Mouse (Mus musculus): ENCODE data around the gene Rab3ip. TPM values are rescaled to one million over a fixed set of nuclear protein-coding genes. Genes with fewer than 3 reads are reported as not detected.

Rab3ip gene
- polyA plus RNA-seq, 1 experiment from 2014 or later, result 38.2 TPM

DNA sequence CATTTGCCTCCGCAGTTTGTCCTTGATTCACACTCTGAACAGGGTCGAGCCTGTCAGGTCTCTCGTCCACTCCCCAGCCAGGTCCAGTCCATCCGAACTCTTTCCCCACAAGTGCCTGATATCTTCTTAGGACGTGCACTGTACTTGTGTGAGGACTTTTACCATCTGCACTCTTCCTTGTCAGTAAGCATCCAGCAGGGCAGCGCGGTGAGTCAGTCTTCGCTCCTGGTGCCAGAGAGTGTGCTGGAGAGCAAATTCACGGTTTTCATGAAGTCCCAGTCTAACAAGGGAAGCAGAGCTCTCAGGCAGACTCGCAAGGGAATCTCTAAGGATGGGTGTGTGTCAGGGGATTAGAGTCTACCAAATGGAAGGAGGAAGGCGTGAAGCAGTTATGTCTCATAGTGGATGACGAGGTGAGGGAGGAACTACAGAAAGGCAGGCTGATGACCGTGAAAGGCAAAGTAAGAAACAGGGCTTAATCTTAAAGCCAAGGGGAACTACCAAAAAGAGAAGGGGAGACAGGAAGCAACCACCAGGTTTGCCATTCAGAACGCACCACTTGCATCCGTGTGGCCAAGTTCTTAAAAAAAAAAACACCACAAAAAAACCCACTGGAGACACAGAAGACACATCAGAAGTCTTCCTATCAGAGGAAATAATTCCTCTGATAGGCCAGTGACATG lies 18.9 kb downstream of the Rab3ip start:
- peaks cover 48% of the 10 kb centered on the region for H3K36me3 ChIP-seq
- 89% methylated on average over 15 of the region's 15 CpGs for WGBS
- H3K27me3 ChIP-seq, result no peaks in the 10 kb centered on the region
- no peak overlapping the region for H3K4me3 ChIP-seq
- no peaks in the 10 kb centered on the region for H3K4me1 ChIP-seq
- no peak for ATAC-seq (ENCODE audit: insufficient number of reproducible peaks, insufficient read depth, low FRiP score, low TSS enrichment, low read depth)
- no peak overlapping the region for H3K9ac ChIP-seq
- no peak overlapping the region for H3K4me2 ChIP-seq
- H3K9me3 ChIP-seq, result no peaks in the 10 kb centered on the region
- H3K27ac ChIP-seq, result no peak overlapping the region

DNA sequence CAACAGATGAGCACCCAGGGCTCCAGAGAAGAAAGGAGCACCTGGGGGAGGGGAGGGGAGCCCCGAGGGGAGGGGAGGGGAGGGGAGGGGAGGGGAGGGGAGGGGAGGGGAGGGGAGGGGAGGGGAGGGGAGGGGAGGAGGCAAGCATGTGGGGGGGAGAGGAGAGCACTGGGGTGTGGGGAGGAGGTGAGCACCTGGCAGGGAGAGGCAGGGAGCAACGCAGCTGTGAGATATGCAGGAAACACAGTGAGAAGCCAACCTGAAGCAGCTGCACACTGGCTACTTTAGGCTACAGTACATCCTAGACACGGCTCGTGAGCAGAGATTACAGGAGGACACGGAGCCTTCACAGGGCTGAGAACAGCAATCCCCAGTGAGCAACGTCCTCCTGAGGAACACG lies 19.6 kb downstream of the Rab3ip start:
- no peak overlapping the region for H3K27ac ChIP-seq
- H3K36me3 ChIP-seq, result peaks cover 43% of the 10 kb centered on the region
- 75% methylated on average over 6 of the region's 7 CpGs for WGBS

DNA sequence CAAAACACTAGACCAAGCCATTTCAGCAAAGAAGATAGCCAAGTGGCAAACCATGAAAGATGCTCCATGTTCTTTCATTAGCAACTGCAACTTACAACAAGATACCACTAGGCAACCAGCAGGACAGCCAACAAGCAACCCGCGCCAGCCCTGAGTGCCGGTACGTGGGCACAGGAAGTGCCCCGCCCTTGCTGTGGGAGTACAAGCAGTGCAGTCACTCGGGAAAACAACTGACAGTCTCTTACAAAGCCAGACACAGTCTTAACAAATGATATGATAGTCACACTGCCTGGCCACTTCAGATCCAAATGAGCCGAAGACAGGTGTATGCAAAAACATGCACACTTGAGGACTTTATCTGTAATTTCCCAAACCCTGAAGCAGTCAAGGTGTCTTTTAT lies 20.1 kb downstream of the Rab3ip start:
- no peak overlapping the region for H3K4me3 ChIP-seq
- ATAC-seq (ENCODE audit: insufficient number of reproducible peaks, insufficient read depth, low FRiP score, low TSS enrichment, low read depth), result no peak
- H3K4me2 ChIP-seq, result no peak overlapping the region
- H3K9me3 ChIP-seq, result no peaks in the 10 kb centered on the region
- no peak overlapping the region for H3K9ac ChIP-seq
- no peaks in the 10 kb centered on the region for H3K4me1 ChIP-seq
- H3K27me3 ChIP-seq, result no peaks in the 10 kb centered on the region
- H3K36me3 ChIP-seq, result peaks cover 43% of the 10 kb centered on the region
- WGBS, result 71% methylated on average over 7 of the region's 7 CpGs
- H3K27ac ChIP-seq, result no peak overlapping the region

More for the DNA sequence above, 19.6 kb downstream of the Rab3ip start:
- no peaks in the 10 kb centered on the region for H3K9me3 ChIP-seq
- H3K27me3 ChIP-seq, result no peaks in the 10 kb centered on the region
- no peak for ATAC-seq (ENCODE audit: insufficient number of reproducible peaks, insufficient read depth, low FRiP score, low TSS enrichment, low read depth)
- H3K4me2 ChIP-seq, result no peak overlapping the region
- no peak overlapping the region for H3K9ac ChIP-seq
- H3K4me3 ChIP-seq, result no peak overlapping the region
- no peaks in the 10 kb centered on the region for H3K4me1 ChIP-seq

DNA sequence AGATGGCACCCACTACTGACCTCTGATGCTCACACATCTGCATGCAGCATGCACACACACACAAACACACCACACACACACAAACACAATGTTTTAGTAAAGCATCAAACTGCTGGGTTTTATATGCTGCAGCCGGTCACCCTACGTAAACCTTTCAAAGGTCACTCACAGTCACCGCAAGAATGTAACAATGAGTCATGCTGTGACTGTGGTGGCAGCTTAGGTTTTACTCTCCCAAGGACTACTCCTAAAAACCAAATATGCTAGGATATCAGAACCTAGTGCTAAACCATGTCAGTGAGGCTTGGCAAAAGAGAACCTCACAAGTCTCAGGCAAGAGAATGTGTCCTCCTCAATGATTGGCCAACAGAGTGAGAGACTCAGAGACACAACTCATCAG lies 21.7 kb downstream of the Rab3ip start:
- Histone ChIP-seq H3K4me2 (no peak overlapping the region), H3K9me3 (no peaks in the 10 kb centered on the region), H3K27ac (no peak overlapping the region), H3K9ac (no peak overlapping the region), H3K4me3 (no peak overlapping the region), H3K4me1 (no peaks in the 10 kb centered on the region), H3K36me3 (peaks cover 41% of the 10 kb centered on the region), H3K27me3 (no peaks in the 10 kb centered on the region)
- 94% methylated on average over 3 of the region's 3 CpGs for WGBS
- no peak for ATAC-seq (ENCODE audit: insufficient number of reproducible peaks, insufficient read depth, low FRiP score, low TSS enrichment, low read depth)

DNA sequence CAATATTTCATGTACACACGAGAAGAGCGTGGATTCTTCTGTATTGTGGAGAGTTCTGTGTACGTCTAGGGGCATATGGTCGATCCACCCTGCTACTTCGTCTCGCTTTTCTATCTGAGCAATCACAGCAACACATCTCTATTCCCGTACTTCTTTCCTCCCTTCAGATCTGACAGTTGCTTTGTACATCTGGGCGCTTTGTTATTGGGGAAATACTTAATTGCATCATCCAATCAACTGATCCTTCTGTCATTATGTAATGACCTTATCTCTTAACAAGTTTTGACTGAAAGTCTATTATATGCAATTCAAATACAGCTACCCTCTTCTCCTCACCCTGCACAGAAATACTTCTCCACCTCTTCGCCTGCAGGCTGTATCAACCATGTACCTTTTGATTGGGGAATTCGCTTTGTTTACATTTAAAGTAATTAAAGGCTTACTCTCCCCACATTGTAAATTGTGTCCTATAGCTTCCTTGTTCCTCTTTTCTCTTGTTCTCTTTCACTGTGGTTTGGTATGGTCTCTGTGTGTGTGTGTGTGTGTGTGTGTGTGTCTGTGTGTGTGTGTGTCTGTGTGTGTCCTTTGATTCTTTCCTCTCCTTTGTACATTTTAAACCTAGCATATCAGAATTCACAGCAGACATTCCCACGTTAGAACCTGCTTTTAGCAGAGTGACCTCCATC lies 24.0 kb downstream of the Rab3ip start:
- H3K4me1 ChIP-seq, result no peaks in the 10 kb centered on the region
- no peak for ATAC-seq (ENCODE audit: insufficient number of reproducible peaks, insufficient read depth, low FRiP score, low TSS enrichment, low read depth)
- no peaks in the 10 kb centered on the region for H3K27me3 ChIP-seq
- peaks cover 40% of the 10 kb centered on the region for H3K36me3 ChIP-seq
- no peaks in the 10 kb centered on the region for H3K9me3 ChIP-seq
- no peak overlapping the region for H3K9ac ChIP-seq
- no peak overlapping the region for H3K27ac ChIP-seq
- no peak overlapping the region for H3K4me3 ChIP-seq
- H3K4me2 ChIP-seq, result no peak overlapping the region
- 70% methylated on average over 11 of the region's 11 CpGs for WGBS

DNA sequence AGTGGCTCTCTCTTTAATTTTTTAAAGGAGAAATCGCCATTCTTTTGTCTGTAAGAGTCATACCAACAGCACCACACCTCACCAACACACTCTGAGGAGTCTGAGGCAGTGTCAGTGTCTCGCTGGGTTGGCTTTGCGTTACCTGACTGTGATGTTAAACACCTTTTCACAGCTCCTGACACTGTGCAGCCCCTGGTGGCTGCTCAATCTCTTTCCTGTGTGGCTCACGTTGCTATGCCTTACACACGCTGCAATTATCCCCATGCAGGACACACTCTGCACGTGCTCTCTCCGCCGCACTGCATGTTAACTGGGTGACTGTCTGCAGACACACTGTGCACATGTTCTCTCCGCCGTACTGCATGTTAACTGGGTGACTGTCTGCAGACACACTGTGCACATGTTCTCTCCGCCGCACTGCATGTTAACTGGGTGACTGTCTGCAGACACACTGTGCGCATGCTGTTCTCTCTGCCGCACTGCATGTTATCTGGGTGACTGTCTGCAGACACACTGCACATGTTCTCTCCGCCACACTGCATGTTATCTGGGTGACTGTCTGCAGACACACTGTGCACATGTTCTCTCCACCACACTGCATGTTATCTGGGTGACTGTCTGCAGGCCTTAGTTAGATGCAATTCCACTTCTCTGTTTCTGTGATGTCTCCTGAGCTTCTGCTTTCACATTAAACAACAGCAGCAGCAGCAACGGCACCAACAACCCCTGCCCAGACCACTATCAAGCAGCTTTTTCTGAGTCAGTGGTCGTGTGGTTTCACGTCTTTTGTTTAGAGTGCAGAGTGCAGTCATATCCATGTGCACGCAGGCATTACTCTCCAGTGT lies 26.7 kb downstream of the Rab3ip start:
- 92% methylated on average over 19 of the region's 19 CpGs for WGBS
- no peak overlapping the region for H3K4me3 ChIP-seq
- no peak overlapping the region for H3K9ac ChIP-seq
- H3K27me3 ChIP-seq, result no peaks in the 10 kb centered on the region
- H3K27ac ChIP-seq, result no peak overlapping the region
- no peaks in the 10 kb centered on the region for H3K9me3 ChIP-seq
- H3K4me1 ChIP-seq, result no peaks in the 10 kb centered on the region
- ATAC-seq (ENCODE audit: insufficient number of reproducible peaks, insufficient read depth, low FRiP score, low TSS enrichment, low read depth), result no peak
- peaks cover 41% of the 10 kb centered on the region for H3K36me3 ChIP-seq
- H3K4me2 ChIP-seq, result no peak overlapping the region

DNA sequence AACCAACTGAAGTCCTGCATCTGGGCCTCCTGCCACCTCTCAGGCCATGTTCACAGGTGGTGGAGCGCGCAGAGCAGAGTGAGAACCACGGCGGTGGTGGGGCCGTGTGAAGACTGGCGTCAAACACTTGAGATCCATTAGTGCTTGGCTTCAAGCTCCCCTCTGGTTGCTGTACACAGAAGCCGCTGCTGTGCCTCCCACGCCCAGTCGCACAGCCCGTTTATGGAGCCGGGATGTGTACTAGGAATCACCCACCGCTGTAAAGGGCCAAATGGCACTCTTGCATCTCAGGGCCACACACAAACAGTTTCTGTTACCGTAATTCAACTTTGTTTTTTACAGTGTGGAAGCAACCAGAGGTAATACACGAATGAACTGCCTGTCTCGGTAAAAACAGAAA lies 28.4 kb downstream of the Rab3ip start:
- 91% methylated on average over 15 of the region's 15 CpGs for WGBS
- ATAC-seq (ENCODE audit: insufficient number of reproducible peaks, insufficient read depth, low FRiP score, low TSS enrichment, low read depth), result no peak
- Histone ChIP-seq H3K4me3 (no peak overlapping the region), H3K9me3 (no peaks in the 10 kb centered on the region), H3K27ac (no peak overlapping the region), H3K27me3 (no peaks in the 10 kb centered on the region), H3K4me1 (no peaks in the 10 kb centered on the region), H3K9ac (no peak overlapping the region), H3K4me2 (no peak overlapping the region), H3K36me3 (peaks cover 40% of the 10 kb centered on the region)

DNA sequence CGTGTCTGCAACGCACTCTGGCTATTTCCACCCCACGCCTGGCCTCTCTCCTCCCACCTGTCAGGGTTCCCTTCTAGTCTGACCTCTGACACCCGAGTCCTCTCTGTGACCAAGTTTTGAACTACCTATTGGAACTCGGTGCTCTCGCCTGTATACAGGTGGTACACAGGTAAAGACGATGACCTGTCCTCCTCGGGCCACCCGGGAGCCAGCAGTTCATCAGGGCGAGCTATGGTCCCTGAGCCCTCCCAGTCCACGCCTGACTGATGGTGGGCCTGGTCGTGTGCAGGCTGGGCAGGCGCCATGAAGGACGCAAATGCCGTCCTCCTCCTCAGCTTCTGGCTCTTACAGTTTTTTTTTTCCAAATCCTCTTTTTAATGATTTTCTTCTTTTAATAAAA lies 29.2 kb downstream of the Rab3ip start:
- WGBS, result 90% methylated on average over 15 of the region's 15 CpGs
- no peak for ATAC-seq (ENCODE audit: insufficient number of reproducible peaks, insufficient read depth, low FRiP score, low TSS enrichment, low read depth)
- H3K9me3 ChIP-seq, result no peaks in the 10 kb centered on the region
- peaks cover 39% of the 10 kb centered on the region for H3K36me3 ChIP-seq
- no peaks in the 10 kb centered on the region for H3K27me3 ChIP-seq
- no peak overlapping the region for H3K27ac ChIP-seq
- no peak overlapping the region for H3K4me3 ChIP-seq
- H3K9ac ChIP-seq, result no peak overlapping the region
- H3K4me2 ChIP-seq, result no peak overlapping the region
- no peaks in the 10 kb centered on the region for H3K4me1 ChIP-seq

DNA sequence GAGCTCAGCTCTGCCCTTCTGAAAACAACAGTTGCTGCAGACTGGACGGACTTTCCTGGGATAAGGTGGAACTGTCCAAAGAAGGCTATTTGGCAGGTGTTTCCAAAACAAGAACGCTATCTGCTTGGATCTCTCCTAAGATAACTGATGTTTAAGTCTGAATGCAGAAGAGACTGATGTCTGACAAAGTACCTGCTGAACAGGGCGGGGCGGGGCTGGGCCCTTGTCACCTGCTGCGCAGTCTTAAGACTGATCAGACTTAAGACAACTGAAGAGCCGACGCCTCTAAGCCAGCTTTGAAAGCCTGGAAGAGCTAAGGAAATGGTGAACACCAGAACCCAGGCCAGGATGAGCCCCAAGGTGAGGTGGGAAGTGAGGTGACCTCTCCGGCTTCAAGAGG lies 29.9 kb downstream of the Rab3ip start:
- WGBS, result 92% methylated on average over 8 of the region's 8 CpGs
- no peak for ATAC-seq (ENCODE audit: insufficient number of reproducible peaks, insufficient read depth, low FRiP score, low TSS enrichment, low read depth)
- H3K36me3 ChIP-seq, result peaks cover 44% of the 10 kb centered on the region

DNA sequence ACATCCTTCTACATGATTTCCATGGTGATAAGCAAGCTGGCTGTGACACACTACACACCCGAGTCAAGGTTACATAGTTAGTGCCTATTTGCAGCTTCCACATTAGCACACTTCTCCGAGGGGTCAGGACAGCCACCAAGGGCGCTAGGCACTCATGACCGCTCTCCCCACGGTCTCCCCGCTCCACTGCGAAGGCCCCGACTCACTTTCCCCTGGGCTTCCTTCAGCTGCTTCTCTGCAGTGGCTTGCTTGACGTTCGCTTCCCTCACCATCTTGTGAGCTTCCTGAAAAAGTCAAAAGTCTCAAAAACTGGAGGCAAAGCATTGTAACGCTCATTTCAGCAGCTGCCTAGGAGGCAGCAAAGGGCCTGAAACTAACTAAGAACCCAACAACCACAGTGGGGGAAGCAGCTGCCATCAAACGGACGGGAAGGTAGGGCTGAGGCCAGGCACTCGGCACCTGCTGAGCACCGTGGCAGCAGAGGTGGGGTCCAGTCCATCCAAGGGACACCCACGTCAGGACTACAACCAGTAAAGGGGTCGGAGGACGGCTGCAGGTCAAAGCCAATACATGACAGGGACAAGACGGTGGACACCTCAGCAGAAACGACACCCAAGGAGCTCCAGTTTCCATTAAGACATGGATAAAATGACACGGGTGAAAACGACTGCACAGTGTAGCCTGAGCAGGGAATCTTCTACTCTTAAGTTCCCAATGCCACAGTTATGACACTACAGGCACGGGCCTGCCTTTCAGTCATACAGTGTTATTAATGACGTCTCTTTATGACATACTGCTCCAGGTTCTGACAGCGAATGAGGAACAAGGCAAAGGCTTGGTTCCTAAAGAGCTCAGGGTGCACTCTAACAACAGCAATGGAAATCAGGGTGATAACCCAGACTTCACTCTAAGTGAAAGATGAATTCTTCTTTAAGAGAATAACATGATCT lies 30.9 kb downstream of the Rab3ip start:
- Histone ChIP-seq H3K36me3 (peaks cover 51% of the 10 kb centered on the region), H3K9ac (no peak overlapping the region), H3K4me2 (no peak overlapping the region), H3K4me3 (no peak overlapping the region), H3K27me3 (no peaks in the 10 kb centered on the region), H3K27ac (no peak overlapping the region), H3K4me1 (no peaks in the 10 kb centered on the region), H3K9me3 (no peaks in the 10 kb centered on the region)
- ATAC-seq (ENCODE audit: insufficient number of reproducible peaks, insufficient read depth, low FRiP score, low TSS enrichment, low read depth), result no peak
- WGBS, result 87% methylated on average over 25 of the region's 25 CpGs

More for the DNA sequence above, 29.9 kb downstream of the Rab3ip start:
- Histone ChIP-seq H3K4me3 (no peak overlapping the region), H3K27ac (no peak overlapping the region), H3K9me3 (no peaks in the 10 kb centered on the region), H3K4me2 (no peak overlapping the region), H3K4me1 (no peaks in the 10 kb centered on the region), H3K9ac (no peak overlapping the region), H3K27me3 (no peaks in the 10 kb centered on the region)

DNA sequence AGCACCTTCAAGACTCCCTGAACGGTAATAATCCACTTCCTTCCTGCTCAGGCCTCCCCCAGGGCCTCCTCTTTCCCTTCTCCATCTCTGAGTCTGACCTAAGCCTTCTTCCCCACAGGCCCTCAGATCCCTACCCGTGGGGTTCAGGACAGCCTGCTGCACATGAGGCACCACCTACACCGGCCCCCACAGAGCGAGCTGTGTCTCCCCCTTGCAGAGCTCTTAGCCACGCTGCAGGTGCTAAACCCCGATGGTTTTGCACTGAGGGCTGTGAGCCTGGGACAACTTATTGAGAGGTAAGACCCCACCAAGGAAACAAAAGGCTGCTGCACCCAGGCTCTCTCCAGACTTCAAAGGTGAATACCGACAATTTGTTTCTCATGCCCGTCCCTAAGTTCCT lies 34.0 kb downstream of the Rab3ip start:
- H3K4me1 ChIP-seq, result peaks cover 14% of the 10 kb centered on the region; the same call in 1 of the 2 replicates
- H3K9me3 ChIP-seq, result no peaks in the 10 kb centered on the region
- no peaks in the 10 kb centered on the region for H3K27me3 ChIP-seq
- no peak for ATAC-seq (ENCODE audit: insufficient number of reproducible peaks, insufficient read depth, low FRiP score, low TSS enrichment, low read depth)
- H3K9ac ChIP-seq, result no peak overlapping the region
- H3K27ac ChIP-seq, result no peak overlapping the region
- peaks cover 55% of the 10 kb centered on the region for H3K36me3 ChIP-seq
- 81% methylated on average over 8 of the region's 8 CpGs for WGBS
- no peak overlapping the region for H3K4me3 ChIP-seq
- no peak overlapping the region for H3K4me2 ChIP-seq

Data from embryonic facial prominence, embryonic 13.5 days (tissue).